Mouse (Mus musculus): ENCODE results near the gene Astn2. TPM values are rescaled to one million over a fixed set of nuclear protein-coding genes. Genes with fewer than 3 reads are reported as not detected.
A peak's percentile ranks its signal among the peaks of the same experiment; 100 is the strongest.

Gene Astn2
- total and polyA plus RNA-seq, 2 experiments: 0.77 to 1.2 TPM

DNA sequence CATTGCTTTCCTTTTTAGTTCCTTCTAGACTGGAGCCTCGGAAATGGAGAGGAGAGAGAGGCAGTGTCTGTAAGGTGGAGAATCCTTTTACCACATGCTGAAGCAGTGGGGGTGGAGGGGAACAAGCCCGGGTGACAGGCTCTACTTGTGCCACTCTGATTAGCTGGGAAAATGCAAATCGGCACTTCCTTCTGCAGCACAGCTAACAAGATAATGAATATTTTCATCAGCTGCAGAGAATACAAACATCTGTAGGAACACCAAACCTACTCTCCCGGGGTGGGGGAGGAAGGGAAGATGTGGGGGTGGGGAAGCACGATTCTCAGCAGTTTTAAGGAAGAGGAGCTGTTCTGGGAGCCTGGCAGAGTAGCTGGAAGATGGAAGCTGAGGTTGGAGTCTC lies 725.5 kb downstream of the Astn2 start:
- DNase-seq (ENCODE audit: extremely low read depth, low read depth, low spot score): no peak
- Histone ChIP-seq H3K27ac (replicated peaks; ENCODE audit: insufficient read depth, low read depth, low read length) (no peak overlapping the region), H3K79me2 (ENCODE audit: control insufficient read depth, insufficient read depth, low read length) (no peaks in the 10 kb centered on the region), H3K36me3 (ENCODE audit: control insufficient read depth, insufficient read depth, low read length) (no peaks in the 10 kb centered on the region), H3K9ac (ENCODE audit: low read depth, low read length) (no peak overlapping the region), H3K4me3 (ENCODE audit: insufficient read depth, low read depth, low read length) (no peak overlapping the region), H3K4me1 (ENCODE audit: control insufficient read depth, insufficient read depth, low read length) (no peaks in the 10 kb centered on the region), H3K27me3 (ENCODE audit: control insufficient read depth, insufficient read depth, low read length) (no peaks in the 10 kb centered on the region)
- TF ChIP-seq CTCF (IDR thresholded peaks at IDR 0.05; ENCODE audit: low read depth, low read length) (no peak), POLR2A (IDR thresholded peaks at IDR 0.05; ENCODE audit: extremely low read depth, insufficient read depth, low read length) (no peak)
- 20% methylated on average over 5 of the region's 5 CpGs for WGBS

DNA sequence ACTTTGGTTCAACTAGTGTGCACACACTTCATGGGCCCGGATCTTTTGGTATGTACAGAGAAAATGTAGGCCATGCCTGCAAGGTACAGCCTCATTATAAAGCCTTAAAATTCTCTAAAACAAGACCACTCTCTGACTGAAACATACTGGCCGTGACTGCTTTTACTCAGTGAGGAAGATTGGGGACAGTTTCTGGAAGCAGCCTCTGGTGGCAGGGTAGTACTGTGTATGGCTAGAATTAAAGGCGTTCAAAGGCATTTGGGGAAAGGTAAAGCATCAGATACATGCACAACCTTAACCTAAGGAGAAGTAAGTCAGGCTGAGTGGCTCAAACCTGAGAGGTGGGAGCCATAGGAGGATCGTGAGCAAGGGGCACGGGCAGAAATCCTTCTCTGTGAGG lies 725.9 kb downstream of the Astn2 start:
- no peak overlapping the region for H3K27ac ChIP-seq (replicated peaks; ENCODE audit: insufficient read depth, low read depth, low read length)
- TF ChIP-seq CTCF (IDR thresholded peaks at IDR 0.05; ENCODE audit: low read depth, low read length) (no peak), POLR2A (IDR thresholded peaks at IDR 0.05; ENCODE audit: extremely low read depth, insufficient read depth, low read length) (no peak)
- no peak overlapping the region for H3K9ac ChIP-seq (ENCODE audit: low read depth, low read length)
- no peaks in the 10 kb centered on the region for H3K79me2 ChIP-seq (ENCODE audit: control insufficient read depth, insufficient read depth, low read length)
- WGBS: 69% methylated on average over 5 of the region's 5 CpGs
- H3K27me3 ChIP-seq (ENCODE audit: control insufficient read depth, insufficient read depth, low read length): no peaks in the 10 kb centered on the region
- H3K4me1 ChIP-seq (ENCODE audit: control insufficient read depth, insufficient read depth, low read length): no peaks in the 10 kb centered on the region
- H3K4me3 ChIP-seq (ENCODE audit: insufficient read depth, low read depth, low read length): no peak overlapping the region
- no peak for DNase-seq (ENCODE audit: extremely low read depth, low read depth, low spot score)
- no peaks in the 10 kb centered on the region for H3K36me3 ChIP-seq (ENCODE audit: control insufficient read depth, insufficient read depth, low read length)

DNA sequence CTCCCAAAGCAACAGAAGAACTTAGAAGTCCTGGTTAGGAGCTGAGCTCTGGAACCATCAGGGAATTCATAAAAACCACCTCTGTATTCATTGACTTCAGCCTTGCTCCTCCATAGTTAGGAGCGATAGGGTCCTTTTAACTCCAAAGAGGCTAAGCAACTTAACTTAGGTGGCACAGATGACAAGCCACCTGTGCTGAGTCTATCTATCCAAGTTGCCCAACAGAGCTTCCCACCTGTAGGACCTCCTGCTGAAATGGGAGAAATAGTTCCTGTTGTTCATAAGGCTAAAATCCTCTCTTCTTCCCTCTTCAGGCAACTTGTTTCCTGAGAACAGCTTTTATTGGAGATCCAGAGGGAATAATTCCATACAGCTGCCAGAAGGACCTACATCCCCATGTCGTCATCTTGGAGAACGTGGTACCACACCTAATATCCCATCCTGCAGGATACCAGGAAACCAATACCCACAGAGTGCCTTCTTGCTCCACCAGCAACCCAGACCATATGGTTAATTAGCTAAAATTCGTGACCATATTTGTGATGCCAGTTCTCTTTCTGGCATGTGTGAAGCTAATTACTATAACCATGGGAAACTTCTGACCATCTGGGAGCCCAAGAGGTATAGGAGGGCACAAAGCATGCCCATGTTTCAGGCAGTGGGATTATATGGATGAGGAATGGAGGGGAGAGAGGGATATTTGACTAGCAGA lies 730.0 kb downstream of the Astn2 start:
- Histone ChIP-seq H3K4me1 (ENCODE audit: control insufficient read depth, insufficient read depth, low read length) (no peaks in the 10 kb centered on the region), H3K36me3 (ENCODE audit: control insufficient read depth, insufficient read depth, low read length) (no peaks in the 10 kb centered on the region), H3K27ac (replicated peaks; ENCODE audit: insufficient read depth, low read depth, low read length) (no peak overlapping the region), H3K9ac (ENCODE audit: low read depth, low read length) (no peak overlapping the region), H3K4me3 (ENCODE audit: insufficient read depth, low read depth, low read length) (no peak overlapping the region), H3K27me3 (ENCODE audit: control insufficient read depth, insufficient read depth, low read length) (no peaks in the 10 kb centered on the region), H3K79me2 (ENCODE audit: control insufficient read depth, insufficient read depth, low read length) (no peaks in the 10 kb centered on the region)
- no peak for TF ChIP-seq POLR2A (IDR thresholded peaks at IDR 0.05; ENCODE audit: extremely low read depth, insufficient read depth, low read length)
- TF ChIP-seq CTCF (IDR thresholded peaks at IDR 0.05; ENCODE audit: low read depth, low read length): no peak
- 91% methylated on average over 4 of the region's 4 CpGs for WGBS
- DNase-seq (ENCODE audit: extremely low read depth, low read depth, low spot score): no peak

DNA sequence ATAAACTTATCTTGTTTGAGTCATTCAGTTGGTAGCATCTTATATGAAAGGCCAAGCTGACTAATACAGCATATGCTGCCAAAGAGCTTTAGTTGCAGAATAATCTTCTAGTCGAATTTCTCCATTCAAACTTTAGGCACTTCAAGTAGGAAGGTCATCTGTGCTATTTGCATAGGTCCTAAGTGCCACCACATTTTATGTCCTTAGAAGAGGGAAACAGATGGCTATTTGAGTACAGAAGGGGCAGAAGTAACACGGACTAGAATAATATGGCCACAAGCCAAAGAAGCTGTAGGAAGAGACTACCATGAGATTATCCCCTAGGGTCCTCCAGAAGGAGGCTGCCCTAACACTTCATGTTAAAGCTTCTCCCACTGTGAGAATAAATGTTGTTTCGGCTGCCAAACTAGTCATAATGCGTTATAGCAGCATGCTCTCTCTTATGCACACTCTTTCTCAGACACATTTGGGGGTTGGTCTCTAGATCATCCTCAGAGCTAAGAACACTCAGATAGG lies 730.9 kb downstream of the Astn2 start:
- no peak for DNase-seq (ENCODE audit: extremely low read depth, low read depth, low spot score)
- H3K9ac ChIP-seq (ENCODE audit: low read depth, low read length): no peak overlapping the region
- H3K79me2 ChIP-seq (ENCODE audit: control insufficient read depth, insufficient read depth, low read length): no peaks in the 10 kb centered on the region
- 77% methylated on average over 4 of the region's 4 CpGs for WGBS
- no peak overlapping the region for H3K27ac ChIP-seq (replicated peaks; ENCODE audit: insufficient read depth, low read depth, low read length)
- no peaks in the 10 kb centered on the region for H3K27me3 ChIP-seq (ENCODE audit: control insufficient read depth, insufficient read depth, low read length)
- TF ChIP-seq POLR2A (IDR thresholded peaks at IDR 0.05; ENCODE audit: extremely low read depth, insufficient read depth, low read length) (no peak), CTCF (IDR thresholded peaks at IDR 0.05; ENCODE audit: low read depth, low read length) (no peak)
- no peak overlapping the region for H3K4me3 ChIP-seq (ENCODE audit: insufficient read depth, low read depth, low read length)
- no peaks in the 10 kb centered on the region for H3K4me1 ChIP-seq (ENCODE audit: control insufficient read depth, insufficient read depth, low read length)
- H3K36me3 ChIP-seq (ENCODE audit: control insufficient read depth, insufficient read depth, low read length): no peaks in the 10 kb centered on the region

DNA sequence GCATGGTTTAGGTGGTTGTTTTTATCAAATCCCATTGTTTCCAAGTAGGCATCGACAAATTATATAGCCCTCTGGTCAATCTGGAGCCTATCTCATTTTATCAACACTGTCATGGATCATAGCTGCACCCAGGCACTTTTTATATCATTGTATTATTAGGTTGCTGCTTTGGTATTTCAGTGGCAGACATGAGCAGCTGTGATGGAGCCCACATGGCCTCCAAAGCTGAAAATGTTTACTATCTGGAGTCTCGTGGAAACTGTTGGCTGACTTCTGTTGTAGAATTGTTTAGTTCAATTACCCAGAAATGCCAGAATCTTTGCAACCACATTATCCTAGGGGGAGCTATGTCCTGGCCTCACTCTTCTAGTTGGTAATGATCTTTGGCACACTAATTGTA lies 732.1 kb downstream of the Astn2 start:
- Histone ChIP-seq H3K36me3 (ENCODE audit: control insufficient read depth, insufficient read depth, low read length) (no peaks in the 10 kb centered on the region), H3K9ac (ENCODE audit: low read depth, low read length) (no peak overlapping the region), H3K4me3 (ENCODE audit: insufficient read depth, low read depth, low read length) (no peak overlapping the region), H3K79me2 (ENCODE audit: control insufficient read depth, insufficient read depth, low read length) (no peaks in the 10 kb centered on the region), H3K27me3 (ENCODE audit: control insufficient read depth, insufficient read depth, low read length) (no peaks in the 10 kb centered on the region), H3K27ac (replicated peaks; ENCODE audit: insufficient read depth, low read depth, low read length) (no peak overlapping the region), H3K4me1 (ENCODE audit: control insufficient read depth, insufficient read depth, low read length) (no peaks in the 10 kb centered on the region)
- WGBS: 55% methylated on average over 2 of the region's 2 CpGs
- TF ChIP-seq POLR2A (IDR thresholded peaks at IDR 0.05; ENCODE audit: extremely low read depth, insufficient read depth, low read length): no peak
- no peak for TF ChIP-seq CTCF (IDR thresholded peaks at IDR 0.05; ENCODE audit: low read depth, low read length)
- DNase-seq (ENCODE audit: extremely low read depth, low read depth, low spot score): peak; percentile 25

DNA sequence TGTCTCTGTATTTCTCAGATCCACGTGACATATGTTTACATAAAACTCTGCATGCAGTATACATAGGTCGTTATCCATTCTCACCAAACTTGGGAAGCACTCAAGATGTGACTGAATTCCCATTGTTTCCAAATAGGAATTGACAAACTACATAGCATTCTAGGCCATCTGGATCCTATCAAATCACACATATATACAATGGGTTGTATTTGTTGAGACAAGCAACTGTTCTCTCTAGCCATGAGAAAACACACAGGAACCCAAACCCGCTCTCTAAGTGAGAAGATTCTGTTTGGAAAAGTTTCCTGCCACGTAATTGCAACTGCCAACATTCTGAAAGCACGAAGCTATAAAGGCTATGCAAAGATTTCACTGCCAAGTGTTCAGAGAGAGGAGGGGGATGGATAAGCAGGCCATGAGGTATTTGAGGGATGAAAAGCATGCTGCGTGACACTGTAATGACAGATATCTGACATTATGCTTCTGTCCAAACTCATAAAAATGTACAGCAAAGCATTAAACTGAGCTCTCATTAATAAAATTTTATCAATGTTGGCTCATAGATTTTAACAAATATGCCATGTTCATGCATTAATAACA lies 732.7 kb downstream of the Astn2 start:
- no peak for TF ChIP-seq POLR2A (IDR thresholded peaks at IDR 0.05; ENCODE audit: extremely low read depth, insufficient read depth, low read length)
- no peak for TF ChIP-seq CTCF (IDR thresholded peaks at IDR 0.05; ENCODE audit: low read depth, low read length)
- Histone ChIP-seq H3K27ac (replicated peaks; ENCODE audit: insufficient read depth, low read depth, low read length) (no peak overlapping the region), H3K9ac (ENCODE audit: low read depth, low read length) (no peak overlapping the region), H3K36me3 (ENCODE audit: control insufficient read depth, insufficient read depth, low read length) (no peaks in the 10 kb centered on the region), H3K79me2 (ENCODE audit: control insufficient read depth, insufficient read depth, low read length) (no peaks in the 10 kb centered on the region), H3K4me3 (ENCODE audit: insufficient read depth, low read depth, low read length) (no peak overlapping the region), H3K27me3 (ENCODE audit: control insufficient read depth, insufficient read depth, low read length) (no peaks in the 10 kb centered on the region), H3K4me1 (ENCODE audit: control insufficient read depth, insufficient read depth, low read length) (no peaks in the 10 kb centered on the region)
- DNase-seq (ENCODE audit: extremely low read depth, low read depth, low spot score): no peak
- WGBS: 64% methylated on average over 6 of the region's 6 CpGs

All from liver, adult 2 months (tissue).